In genomic region chr2:50065902-50066245, GRCm38 (mm10) we compare ENCODE assay signal across 7 mouse cellular contexts. TPM values are rescaled to one million over a fixed set of nuclear protein-coding genes. Genes with fewer than 3 reads are reported as not detected.
DNase-seq lines count a peak whose midpoint lies in the region; ATAC-seq and TF ChIP-seq lines count a peak whose summit lies in the region.

No protein-coding gene starts in this region.

- no peak overlapping the region for H3K9ac ChIP-seq in forebrain, postnatal 0 days
- no peak overlapping the region for H3K9ac ChIP-seq in liver, embryonic 14.5 days (replicated peaks)
- H3K9ac ChIP-seq in stomach, embryonic 14.5 days (replicated peaks; ENCODE audit: low read depth, low read length): no peak overlapping the region; the same call in 1 of the 2 replicates

- no peaks in the 10 kb centered on the region for H3K4me1 ChIP-seq in lung, adult 2 months (ENCODE audit: control insufficient read depth, insufficient read depth, low read length)
- H3K4me1 ChIP-seq in forebrain, postnatal 0 days (ENCODE audit: insufficient read depth): no peaks in the 10 kb centered on the region; the same call in 1 of the 2 replicates
- H3K4me1 ChIP-seq in liver, embryonic 14.5 days (replicated peaks; ENCODE audit: control insufficient read depth in 2 of 2, insufficient read depth in 2 of 2, low read length in 1 of 2): no peaks in the 10 kb centered on the region
- peaks cover 3% of the 10 kb centered on the region; the same call in 1 of the 2 replicates for H3K4me1 ChIP-seq in stomach, embryonic 14.5 days (ENCODE audit: control insufficient read depth, insufficient read depth, low read length)

- 3% methylated on average over 14 of the region's 14 CpGs for WGBS in lung, adult 2 months
- WGBS in forebrain, postnatal 0 days: 3% methylated on average over 14 of the region's 14 CpGs
- 2% methylated on average over 14 of the region's 14 CpGs for WGBS in liver, embryonic 14.5 days (ENCODE audit: insufficient replicate concordance)
- 2% methylated on average over 14 of the region's 14 CpGs for WGBS in stomach, embryonic 14.5 days

- no peak overlapping the region for H3K27ac ChIP-seq in forebrain, postnatal 0 days (ENCODE audit: low read depth, low read length)
- H3K27ac ChIP-seq in liver, embryonic 14.5 days: no peak overlapping the region
- peak overlapping the region; percentile 74; the same call in 1 of the 2 replicates for H3K27ac ChIP-seq in stomach, embryonic 14.5 days (ENCODE audit: low read length)

- H3K4me2 ChIP-seq in forebrain, postnatal 0 days (ENCODE audit: low read depth): peak overlapping the region; percentile 90
- peak overlapping the region; percentile 61 for H3K4me2 ChIP-seq in liver, embryonic 14.5 days (ENCODE audit: low read depth)
- H3K4me2 ChIP-seq in stomach, embryonic 14.5 days (replicated peaks; ENCODE audit: low read depth, low read length): peak overlapping the region; percentile 88

- TF ChIP-seq POLR2A in lung, adult 2 months (IDR thresholded peaks at IDR 0.05; ENCODE audit: borderline replicate concordance, extremely low read depth, low read depth, low read length): no peak

- no peaks in the 10 kb centered on the region for H3K9me3 ChIP-seq in forebrain, postnatal 0 days (ENCODE audit: low read length)
- H3K9me3 ChIP-seq in liver, embryonic 14.5 days (ENCODE audit: control insufficient read depth, low read length): no peaks in the 10 kb centered on the region
- no peaks in the 10 kb centered on the region for H3K9me3 ChIP-seq in stomach, embryonic 14.5 days (ENCODE audit: control insufficient read depth, low read depth, low read length)

- peak overlapping the region; percentile 31 for H3K4me3 ChIP-seq in lung, adult 2 months (replicated peaks; ENCODE audit: extremely low read depth, low read depth, low read length)
- peak overlapping the region; percentile 69 for H3K4me3 ChIP-seq in forebrain, postnatal 0 days (ENCODE audit: low read depth, low read length)
- peak overlapping the region; percentile 26 to 51; a peak in 3 of 4 replicates for H3K4me3 ChIP-seq in liver, embryonic 14.5 days (ENCODE audit: insufficient read depth in 1 of 2, low read depth in 2 of 2, low read length in 2 of 2)
- peak overlapping the region; percentile 54 for H3K4me3 ChIP-seq in stomach, embryonic 14.5 days (ENCODE audit: low read depth, low read length)

- TF ChIP-seq EP300 in liver, embryonic 14.5 days (IDR thresholded peaks at IDR 0.05; ENCODE audit: low read depth): no peak

- peak; percentile 39 for DNase-seq in lung, adult 2 months
- DNase-seq in lung, adult 18-20 months: no peak
- DNase-seq in forebrain, postnatal 0 days: no peak
- no peak for DNase-seq in liver, embryonic 14.5 days (ENCODE audit: low read depth in 3 of 3, low spot score in 3 of 3)
- no peak for DNase-seq in cerebellum, adult 11 months
- DNase-seq in right cerebral cortex, postnatal 36 days (ENCODE audit: low spot score in 2 of 2): no peak

- peak; percentile 46 for ATAC-seq in forebrain, postnatal 0 days
- no peak for ATAC-seq in liver, embryonic 14.5 days (ENCODE audit: insufficient read depth)
- peak; percentile 51; the same call in 1 of the 2 replicates for ATAC-seq in stomach, embryonic 14.5 days (ENCODE audit: insufficient number of reproducible peaks, insufficient read depth, low FRiP score, low read depth)

- no peaks in the 10 kb centered on the region for H3K27me3 ChIP-seq in forebrain, postnatal 0 days (ENCODE audit: insufficient read depth, low read length)
- H3K27me3 ChIP-seq in liver, embryonic 14.5 days (ENCODE audit: control insufficient read depth, insufficient read depth, low read length): peaks cover 21% of the 10 kb centered on the region
- no peaks in the 10 kb centered on the region for H3K27me3 ChIP-seq in stomach, embryonic 14.5 days (ENCODE audit: control insufficient read depth, insufficient read depth, low read length)

- H3K36me3 ChIP-seq in forebrain, postnatal 0 days (ENCODE audit: insufficient read depth): no peaks in the 10 kb centered on the region
- no peaks in the 10 kb centered on the region for H3K36me3 ChIP-seq in liver, embryonic 14.5 days (replicated peaks; ENCODE audit: control insufficient read depth, insufficient read depth, low read depth)
- no peaks in the 10 kb centered on the region for H3K36me3 ChIP-seq in stomach, embryonic 14.5 days (ENCODE audit: control insufficient read depth, insufficient read depth, low read length)

- no peak for TF ChIP-seq CTCF in lung, adult 2 months (IDR thresholded peaks at IDR 0.05; ENCODE audit: insufficient read depth, low read length)
- no peak for TF ChIP-seq CTCF in forebrain, postnatal 0 days (IDR thresholded peaks at IDR 0.05; ENCODE audit: low read depth)
- TF ChIP-seq CTCF in liver, embryonic 14.5 days (IDR thresholded peaks at IDR 0.05; ENCODE audit: low read depth): no peak

RNA-seq across cellular contexts. Expression of gene Lypd6, which starts 0.4 kb away (rescaled TPM):
- 1.2 and 3.1 TPM in 2 replicates for polyA plus RNA-seq in lung, adult 2 months (2012; rRNA removed)
- 12.2 and 19.2 TPM in 2 replicates for total RNA-seq in forebrain, postnatal 0 days (2014; rRNA removed)
- polyA plus RNA-seq in forebrain, postnatal 0 days (2015; fragmentation: Nextera tagmentation; extraction: Ambion mirVana): 14.1 and 17.2 TPM in 2 replicates
- polyA plus RNA-seq in liver, embryonic 14.5 days (2012; rRNA removed): 0.09 and 0.19 TPM in 2 replicates
- 0.18 TPM in 2 replicates for polyA plus RNA-seq in liver, embryonic 14.5 days (2014; fragmentation: Nextera tagmentation; extraction: Ambion mirVana)
- polyA plus RNA-seq in stomach, embryonic 14.5 days (2014; fragmentation: Nextera tagmentation; extraction: Ambion mirVana): 28.6 and 31.2 TPM in 2 replicates
